Mouse (Mus musculus): Measurements from ENCODE around the gene Cnn2. TPM values are rescaled to one million over a fixed set of nuclear protein-coding genes. Genes with fewer than 3 reads are reported as not detected.
A peak's percentile ranks its signal among the peaks of the same experiment; 100 is the strongest.

Gene Cnn2
- polyA plus RNA-seq, 1 experiment from 2014 or later: 42.8 TPM

GRCm38 (mm10) chr10:79946752-79947322 lies 41.5 kb upstream of the Cnn2 start:
- Histone ChIP-seq H3K27me3 (ENCODE audit: insufficient read depth, low read length) (no peaks in the 10 kb centered on the region), H3K36me3 (replicated peaks; ENCODE audit: insufficient read depth, low read length) (peaks cover 36% of the 10 kb centered on the region), H3K4me3 (ENCODE audit: low read depth, low read length) (peak overlapping the region; percentile 1; the same call in 1 of the 2 replicates), H3K9me3 (ENCODE audit: low read length) (no peaks in the 10 kb centered on the region), H3K4me1 (ENCODE audit: insufficient read depth) (peaks cover 41% of the 10 kb centered on the region), H3K4me2 (ENCODE audit: low read depth, low read length) (peak overlapping the region; percentile 57), H3K27ac (ENCODE audit: low read depth) (peak overlapping the region; percentile 70), H3K9ac (replicated peaks) (peak overlapping the region; percentile 48)
- DNase-seq: peak; percentile 51
- TF ChIP-seq CTCF (IDR thresholded peaks at IDR 0.05; ENCODE audit: low read depth) (no peak), EP300 (IDR thresholded peaks at IDR 0.05; ENCODE audit: low read depth) (no peak)
- WGBS (ENCODE audit: insufficient replicate concordance): 21% methylated on average over 6 of the region's 7 CpGs
- ATAC-seq: peak; percentile 42; the same call in 1 of the 2 replicates

- Histone ChIP-seq H3K4me1 (ENCODE audit: insufficient read depth) (peaks cover 38% of the 10 kb centered on the region), H3K4me2 (ENCODE audit: low read depth, low read length) (no peak overlapping the region), H3K36me3 (replicated peaks; ENCODE audit: insufficient read depth, low read length) (peaks cover 37% of the 10 kb centered on the region)
Observed at GRCm38 (mm10) chr10:79947502-79947901, 40.9 kb upstream of the Cnn2 start.

GRCm38 (mm10) chr10:79949873-79950272 lies 38.5 kb upstream of the Cnn2 start:
- Histone ChIP-seq H3K36me3 (replicated peaks; ENCODE audit: insufficient read depth, low read length) (peaks cover 46% of the 10 kb centered on the region), H3K9ac (replicated peaks) (no peak overlapping the region), H3K27me3 (ENCODE audit: insufficient read depth, low read length) (no peaks in the 10 kb centered on the region), H3K4me2 (ENCODE audit: low read depth, low read length) (no peak overlapping the region), H3K27ac (ENCODE audit: low read depth) (no peak overlapping the region), H3K4me1 (ENCODE audit: insufficient read depth) (peaks cover 19% of the 10 kb centered on the region), H3K4me3 (ENCODE audit: low read depth, low read length) (no peak overlapping the region), H3K9me3 (ENCODE audit: low read length) (no peaks in the 10 kb centered on the region)
- ATAC-seq (no peak), DNase-seq (no peak)
- 72% methylated on average over 4 of the region's 4 CpGs for WGBS (ENCODE audit: insufficient replicate concordance)
- no peak for TF ChIP-seq CTCF (IDR thresholded peaks at IDR 0.05; ENCODE audit: low read depth)
- TF ChIP-seq EP300 (IDR thresholded peaks at IDR 0.05; ENCODE audit: low read depth): no peak

More at GRCm38 (mm10) chr10:79947502-79947901, 40.9 kb upstream of the Cnn2 start:
- H3K4me3 ChIP-seq (ENCODE audit: low read depth, low read length): no peak overlapping the region
- H3K27ac ChIP-seq (ENCODE audit: low read depth): no peak overlapping the region
- H3K9ac ChIP-seq (replicated peaks): no peak overlapping the region; the same call in 1 of the 2 replicates
- H3K27me3 ChIP-seq (ENCODE audit: insufficient read depth, low read length): no peaks in the 10 kb centered on the region
- no peaks in the 10 kb centered on the region for H3K9me3 ChIP-seq (ENCODE audit: low read length)
- DNase-seq: no peak
- no peak for ATAC-seq
- TF ChIP-seq EP300 (IDR thresholded peaks at IDR 0.05; ENCODE audit: low read depth) (no peak), CTCF (IDR thresholded peaks at IDR 0.05; ENCODE audit: low read depth) (no peak)
- 71% methylated on average over 6 of the region's 6 CpGs for WGBS (ENCODE audit: insufficient replicate concordance)

- Histone ChIP-seq H3K4me2 (ENCODE audit: low read depth, low read length) (no peak overlapping the region), H3K4me1 (ENCODE audit: insufficient read depth) (peaks cover 11% of the 10 kb centered on the region), H3K4me3 (ENCODE audit: low read depth, low read length) (no peak overlapping the region), H3K36me3 (replicated peaks; ENCODE audit: insufficient read depth, low read length) (peaks cover 46% of the 10 kb centered on the region), H3K27me3 (ENCODE audit: insufficient read depth, low read length) (no peaks in the 10 kb centered on the region), H3K27ac (ENCODE audit: low read depth) (no peak overlapping the region), H3K9me3 (ENCODE audit: low read length) (no peaks in the 10 kb centered on the region), H3K9ac (replicated peaks) (no peak overlapping the region)
- TF ChIP-seq CTCF (IDR thresholded peaks at IDR 0.05; ENCODE audit: low read depth) (no peak), EP300 (IDR thresholded peaks at IDR 0.05; ENCODE audit: low read depth) (no peak)
- 87% methylated on average over 18 of the region's 18 CpGs for WGBS (ENCODE audit: insufficient replicate concordance)
- no peak for ATAC-seq
- no peak for DNase-seq
Observed at GRCm38 (mm10) chr10:79950661-79951060, 37.7 kb upstream of the Cnn2 start.

- WGBS (ENCODE audit: insufficient replicate concordance): 76% methylated on average over 6 of the region's 6 CpGs
- DNase-seq (peak; percentile 62), ATAC-seq (no peak)
- TF ChIP-seq EP300 (IDR thresholded peaks at IDR 0.05; ENCODE audit: low read depth) (no peak), CTCF (IDR thresholded peaks at IDR 0.05; ENCODE audit: low read depth) (peak; percentile 81)
- Histone ChIP-seq H3K27ac (ENCODE audit: low read depth) (no peak overlapping the region), H3K4me1 (ENCODE audit: insufficient read depth) (peaks cover 3% of the 10 kb centered on the region), H3K4me2 (ENCODE audit: low read depth, low read length) (no peak overlapping the region), H3K27me3 (ENCODE audit: insufficient read depth, low read length) (no peaks in the 10 kb centered on the region), H3K36me3 (replicated peaks; ENCODE audit: insufficient read depth, low read length) (peaks cover 37% of the 10 kb centered on the region), H3K9ac (replicated peaks) (no peak overlapping the region), H3K9me3 (ENCODE audit: low read length) (no peaks in the 10 kb centered on the region), H3K4me3 (ENCODE audit: low read depth, low read length) (no peak overlapping the region)
Observed at GRCm38 (mm10) chr10:79953946-79954345, 34.4 kb upstream of the Cnn2 start.

GRCm38 (mm10) chr10:79955691-79956090 lies 32.7 kb upstream of the Cnn2 start:
- 79% methylated on average over 9 of the region's 9 CpGs for WGBS (ENCODE audit: insufficient replicate concordance)
- ATAC-seq: no peak
- TF ChIP-seq EP300 (IDR thresholded peaks at IDR 0.05; ENCODE audit: low read depth): no peak
- no peak for TF ChIP-seq CTCF (IDR thresholded peaks at IDR 0.05; ENCODE audit: low read depth)

More at GRCm38 (mm10) chr10:79955691-79956090, 32.7 kb upstream of the Cnn2 start:
- Histone ChIP-seq H3K9ac (replicated peaks) (no peak overlapping the region), H3K4me1 (ENCODE audit: insufficient read depth) (peaks cover 9% of the 10 kb centered on the region), H3K27me3 (ENCODE audit: insufficient read depth, low read length) (no peaks in the 10 kb centered on the region), H3K27ac (ENCODE audit: low read depth) (no peak overlapping the region), H3K4me3 (ENCODE audit: low read depth, low read length) (no peak overlapping the region), H3K4me2 (ENCODE audit: low read depth, low read length) (no peak overlapping the region), H3K9me3 (ENCODE audit: low read length) (no peaks in the 10 kb centered on the region), H3K36me3 (replicated peaks; ENCODE audit: insufficient read depth, low read length) (peaks cover 21% of the 10 kb centered on the region)
- DNase-seq: no peak

Data from liver, postnatal 0 days (tissue).